ENCODE assay signal across 11 mouse cellular contexts in the genomic region with DNA sequence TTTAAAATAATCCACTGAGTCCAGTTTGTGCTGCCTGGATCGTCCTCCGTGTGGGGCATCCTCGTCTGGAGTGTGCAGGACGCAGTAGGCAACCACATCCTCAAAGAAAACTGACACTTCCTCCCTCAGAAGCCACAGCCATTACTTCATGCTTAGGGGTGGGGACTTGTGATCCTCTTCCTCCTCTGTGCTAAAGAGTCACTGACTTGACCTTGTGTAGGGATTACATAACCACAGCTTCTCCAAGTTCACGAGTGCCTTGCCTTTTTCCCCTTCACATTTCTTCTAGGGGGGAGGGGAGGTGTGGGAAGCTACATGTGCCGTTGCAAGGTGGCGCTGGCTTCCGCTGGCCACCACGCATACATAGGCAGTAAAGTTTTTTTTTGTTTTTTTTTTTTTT. TPM values are rescaled to one million over a fixed set of nuclear protein-coding genes. Genes with fewer than 3 reads are reported as not detected.
DNase-seq lines count a peak whose midpoint lies in the region; ATAC-seq and TF ChIP-seq lines count a peak whose summit lies in the region.
"Had no signal": no experiment of that assay in that cellular context is flagged by ENCODE, and none has a peak within 500 bp of the region (broad histone marks: within the 10 kb centered on the region; RNA-seq: fewer than 3 reads in every experiment).

No protein-coding gene starts in this region.

- peak; percentile 64 to 65 for DNase-seq in lung, adult 18-20 months
- no peak for DNase-seq in lung, postnatal 14 days
- peak; percentile 74 for DNase-seq in lung, postnatal 0 days (ENCODE audit: low spot score)
- DNase-seq in spleen, postnatal 36 days (ENCODE audit: low spot score in 2 of 2): peak; percentile 83 to 86
- DNase-seq in midbrain, postnatal 0 days (ENCODE audit: low spot score): no peak
- no peak for DNase-seq in gastrocnemius, postnatal 10 days
- DNase-seq: cerebellum, adult 2 months had no signal

- H3K9me3 ChIP-seq in lung, postnatal 0 days (ENCODE audit: low read length): no peaks in the 10 kb centered on the region
- H3K9me3 ChIP-seq in midbrain, postnatal 0 days (ENCODE audit: low read length): no peaks in the 10 kb centered on the region

- H3K36me3 ChIP-seq in lung, postnatal 0 days (ENCODE audit: insufficient read depth, low read length): no peaks in the 10 kb centered on the region
- H3K36me3 ChIP-seq in midbrain, postnatal 0 days (ENCODE audit: insufficient read depth, low read length): no peaks in the 10 kb centered on the region

- no peak overlapping the region for H3K4me2 ChIP-seq in lung, postnatal 0 days (replicated peaks; ENCODE audit: low read depth, low read length)
- no peak overlapping the region for H3K4me2 ChIP-seq in midbrain, postnatal 0 days (ENCODE audit: low read depth, low read length, poor library complexity, severe bottlenecking)

- 72% methylated on average over 9 of the region's 9 CpGs for WGBS in lung, postnatal 0 days
- WGBS in midbrain, postnatal 0 days: 88% methylated on average over 9 of the region's 9 CpGs

- no peak for TF ChIP-seq CTCF in lung, postnatal 0 days (IDR thresholded peaks at IDR 0.05)
- no peak for TF ChIP-seq CTCF in midbrain, postnatal 0 days (IDR thresholded peaks at IDR 0.05)

- H3K4me3 ChIP-seq in lung, postnatal 0 days (ENCODE audit: low read depth, low read length): no peak overlapping the region
- H3K4me3 ChIP-seq in midbrain, postnatal 0 days (ENCODE audit: low read depth, low read length): no peak overlapping the region
- H3K4me3 ChIP-seq: erythroblast, embryonic 14.5 days had no signal

- H3K9ac ChIP-seq in lung, postnatal 0 days (replicated peaks; ENCODE audit: low read depth): no peak overlapping the region
- H3K9ac ChIP-seq in midbrain, postnatal 0 days (replicated peaks; ENCODE audit: low read length, poor library complexity, severe bottlenecking): no peak overlapping the region

- 0 out of 2 replicates have a peak, but pooled peaks have one; percentile 30 for TF ChIP-seq EP300 in lung, postnatal 0 days (IDR thresholded peaks at IDR 0.05)

- peak; percentile 95 for ATAC-seq in activated CD4-positive, CD25-positive, alpha-beta regulatory T cell, adult 4 months
- peak; percentile 78 for ATAC-seq in lung, postnatal 0 days
- ATAC-seq in frontal cortex, adult (ENCODE audit: low TSS enrichment): no peak
- no peak for ATAC-seq in midbrain, postnatal 0 days (ENCODE audit: low FRiP score)
- ATAC-seq: Patski had no signal

- no peaks in the 10 kb centered on the region for H3K27me3 ChIP-seq in lung, postnatal 0 days (replicated peaks; ENCODE audit: insufficient read depth, low read length)
- no peaks in the 10 kb centered on the region for H3K27me3 ChIP-seq in midbrain, postnatal 0 days (ENCODE audit: insufficient read depth, low read length)
- H3K27me3 ChIP-seq: Patski had no signal

- H3K4me1 ChIP-seq in lung, postnatal 0 days (ENCODE audit: insufficient read depth, low read depth, low read length): no peaks in the 10 kb centered on the region
- H3K4me1 ChIP-seq in midbrain, postnatal 0 days (ENCODE audit: insufficient read depth, low read length): no peaks in the 10 kb centered on the region

- no peak overlapping the region for H3K27ac ChIP-seq in lung, postnatal 0 days (ENCODE audit: low read length)
- H3K27ac ChIP-seq in midbrain, postnatal 0 days (ENCODE audit: low read depth, low read length): no peak overlapping the region

RNA-seq across cellular contexts. Expression of gene Cdkn2aipnl, which starts 35.7 kb away (rescaled TPM):
- polyA plus RNA-seq in activated CD4-positive, CD25-positive, alpha-beta regulatory T cell, adult 4 months (2017; shearing (Covaris generic)): 10 to 100 TPM; 80.8 to 84.4 TPM
- 55.9 and 56.9 TPM in 2 replicates for polyA plus RNA-seq in lung, postnatal 0 days (2015; fragmentation: Nextera tagmentation; extraction: Ambion mirVana)
- 97.7 and 99.1 TPM in 2 replicates for total RNA-seq in midbrain, postnatal 0 days (2014; rRNA removed)
- 124 and 128 TPM in 2 replicates for polyA plus RNA-seq in midbrain, postnatal 0 days (2015; fragmentation: Nextera tagmentation; extraction: Ambion mirVana)
- 10 to 100 TPM; 15.7 to 18.4 TPM for total RNA-seq in gastrocnemius, postnatal 10 days (2021)

Comparison
In these comparisons a context has a peak if more than half of its experiments do, and no peak if none do; other contexts are left out.
1. DNase-seq: peak in lung, adult 18-20 months (2 of 2), lung, postnatal 0 days (single experiment) and spleen, postnatal 36 days (2 of 2); none in lung, postnatal 14 days (single experiment), midbrain, postnatal 0 days (single experiment) and gastrocnemius, postnatal 10 days (single experiment).
2. ATAC-seq: peak in activated CD4-positive, CD25-positive, alpha-beta regulatory T cell, adult 4 months (single experiment) and lung, postnatal 0 days (single experiment); none in frontal cortex, adult (single experiment) and midbrain, postnatal 0 days (single experiment).